Mouse (Mus musculus) G1E (cell line): ENCODE results near the gene Zfp90. TPM values are rescaled to one million over a fixed set of nuclear protein-coding genes. Genes with fewer than 3 reads are reported as not detected.

Source experiments
- ATAC-seq: 2 replicates; pipeline ENCODE4 v1.8.0; 2016; ENCODE audit warnings: mild to moderate bottlenecking; ENCODE audit not compliant: insufficient number of reproducible peaks, poor library complexity, low FRiP score, severe bottlenecking; ENCODE audit errors: extremely low read depth
- DNase-seq: peaks from one replicate; pipeline ENCODE4 v3.0.0; 2012; ENCODE audit warnings: low spot score
- H3K27me3 ChIP-seq: 2 replicates; pipeline ENCODE4 v1.6.1; 2012; ENCODE audit warnings: mild to moderate bottlenecking, low read length, inconsistent platforms; ENCODE audit not compliant: insufficient read depth
- H3K36me3 ChIP-seq: replicated peaks from 2 replicates; pipeline ENCODE3; 2012; ENCODE audit warnings: mild to moderate bottlenecking, inconsistent platforms
- H3K4me1 ChIP-seq: 2 replicates; pipeline ENCODE4 v1.6.1; 2012; ENCODE audit warnings: low read depth, low read length, inconsistent platforms, mixed read lengths; ENCODE audit not compliant: insufficient read depth
- H3K4me3 ChIP-seq: 2 replicates; pipeline ENCODE4 v1.5.1; 2012; ENCODE audit warnings: low read depth, mild to moderate bottlenecking, inconsistent platforms, low read length, moderate library complexity, mixed read lengths
- H3K9me3 ChIP-seq: replicated peaks from 2 replicates; pipeline ENCODE4 v1.6.1; 2012; ENCODE audit warnings: inconsistent platforms
- CTCF ChIP-seq: IDR thresholded peaks from 2 replicates; pipeline ENCODE4 v1.5.1; 2012; ENCODE audit warnings: low read depth, low read length, inconsistent platforms, mixed read lengths
- GATA1 ChIP-seq: IDR thresholded peaks from 2 replicates; pipeline ENCODE4 v1.6.1; 2012; ENCODE audit warnings: borderline replicate concordance, low read length, inconsistent platforms, mixed read lengths
- GATA2 ChIP-seq: IDR thresholded peaks from 2 replicates; pipeline ENCODE4 v1.6.1; 2012; ENCODE audit warnings: low read depth, low read length, inconsistent platforms, borderline replicate concordance
- POLR2AphosphoS5 ChIP-seq: IDR thresholded peaks from 2 replicates; pipeline ENCODE4 v1.6.1; 2012; ENCODE audit warnings: low read depth, low read length, inconsistent platforms; ENCODE audit not compliant: insufficient replicate concordance
- TAL1 ChIP-seq: conservative IDR thresholded peaks from 2 replicates; pipeline ENCODE4 v1.6.1; 2012; ENCODE audit warnings: low read depth, low read length, inconsistent platforms, mixed read lengths
- polyA plus RNA-seq: library from polyadenylated mRNA; stranded (reverse); fragments of >175 nt; gene quantifications from 2 replicates; pipeline ENCODE4 v1.2.3, GENCODE M21; 2012
- total RNA-seq, 2 experiments: library from RNA; stranded (forward) in 1 of 2; stranded (reverse) in 1 of 2; fragments of 200-1000 nt in 1 of 2; fragments of >200 nt in 1 of 2; fragmentation: Nextera tagmentation in 1 of 2; gene quantifications; 2 replicates each; pipeline ENCODE4 v1.2.3; 2014 to 2017

The Zfp90 gene
- total and polyA plus RNA-seq, 3 experiments: 0.22 TPM; not detected in 2

DNA sequence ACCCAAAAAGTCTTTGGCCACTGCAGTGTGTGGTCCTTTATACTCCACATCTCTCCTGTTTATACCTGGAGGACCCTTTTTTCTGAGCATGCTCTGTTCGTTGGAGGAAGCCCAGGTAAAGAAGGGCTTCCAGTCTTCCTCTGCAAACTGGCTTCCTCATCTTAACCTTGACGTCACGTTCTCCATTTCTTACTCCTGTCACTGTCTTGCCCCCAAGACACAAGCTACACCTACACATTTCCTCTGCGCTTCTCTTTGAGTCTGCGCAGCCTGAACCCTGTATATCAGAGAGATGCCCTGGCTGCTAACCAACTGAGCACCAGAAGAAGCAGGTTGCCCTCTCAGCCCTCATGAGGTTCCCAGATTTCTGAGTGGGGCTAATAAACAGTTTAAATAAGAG, 35.8 kb upstream of the Zfp90 start:
- no peaks in the 10 kb centered on the region for H3K36me3 ChIP-seq
- H3K4me1 ChIP-seq: no peaks in the 10 kb centered on the region
- DNase-seq: no peak
- TF ChIP-seq POLR2AphosphoS5 (no peak), GATA1 (no peak), GATA2 (no peak), TAL1 (no peak), CTCF (no peak)
- no peaks in the 10 kb centered on the region for H3K9me3 ChIP-seq
- no peak for ATAC-seq
- H3K27me3 ChIP-seq: peaks cover 17% of the 10 kb centered on the region
- H3K4me3 ChIP-seq: no peak overlapping the region

DNA sequence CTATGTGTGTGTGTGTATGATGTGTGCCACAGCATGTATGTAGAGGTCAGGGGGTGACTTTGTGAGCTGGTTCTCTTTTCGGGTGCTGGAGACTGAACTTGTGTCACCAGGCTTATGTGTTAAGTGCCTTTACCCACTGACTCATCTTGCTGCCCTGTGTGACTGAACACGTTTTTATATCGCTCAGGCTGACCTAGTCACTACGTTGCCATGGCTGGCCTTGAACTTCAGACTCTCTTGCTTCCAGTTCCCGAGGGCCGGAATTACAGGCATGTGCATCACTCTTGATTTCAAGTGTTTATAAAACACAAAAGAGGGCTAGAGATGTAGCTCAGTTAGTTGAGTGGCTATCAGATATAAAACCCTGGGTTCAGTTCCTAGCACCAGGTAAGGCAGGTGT, 34.1 kb upstream of the Zfp90 start:
- DNase-seq: no peak
- Histone ChIP-seq H3K27me3 (peaks cover 17% of the 10 kb centered on the region), H3K4me1 (no peaks in the 10 kb centered on the region), H3K4me3 (no peak overlapping the region), H3K36me3 (no peaks in the 10 kb centered on the region), H3K9me3 (no peaks in the 10 kb centered on the region)
- TF ChIP-seq POLR2AphosphoS5 (no peak), TAL1 (no peak)
- ATAC-seq: no peak

DNA sequence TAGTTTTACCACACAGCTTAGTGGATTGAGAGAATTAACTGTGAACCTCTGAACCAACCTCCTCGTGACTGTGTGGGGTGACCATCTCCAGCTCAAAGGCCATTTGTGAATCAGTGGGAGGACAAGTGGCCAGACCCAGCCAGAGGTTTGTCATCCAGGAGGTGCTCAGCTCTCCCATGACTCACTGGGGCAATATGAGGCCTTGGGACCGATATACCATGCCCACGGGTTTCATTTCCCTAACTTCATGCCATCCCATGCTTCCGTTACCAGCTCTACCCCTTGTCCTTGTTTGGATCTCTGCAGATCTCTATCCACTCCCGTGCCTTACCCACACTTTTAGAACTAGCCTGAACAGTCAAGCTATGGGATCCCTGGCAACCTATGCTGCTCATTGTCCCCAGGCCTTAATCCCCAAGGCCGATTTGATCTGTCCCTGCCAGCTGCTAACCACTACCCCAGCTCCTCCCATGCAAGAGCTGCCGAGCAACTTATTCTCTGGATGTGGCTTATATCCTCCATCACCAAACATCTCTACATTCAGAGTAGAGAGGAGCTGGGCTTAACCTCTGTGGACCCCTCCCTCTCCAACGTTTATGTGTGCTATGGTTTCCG, 27.2 kb upstream of the Zfp90 start:
- DNase-seq (no peak), ATAC-seq (no peak)
- Histone ChIP-seq H3K36me3 (no peaks in the 10 kb centered on the region), H3K9me3 (no peaks in the 10 kb centered on the region), H3K27me3 (peaks cover 13% of the 10 kb centered on the region), H3K4me1 (no peaks in the 10 kb centered on the region), H3K4me3 (no peak overlapping the region)
- TF ChIP-seq POLR2AphosphoS5: no peak
- TF ChIP-seq GATA2: no peak
- no peak for TF ChIP-seq GATA1
- no peak for TF ChIP-seq TAL1
- no peak for TF ChIP-seq CTCF

DNA sequence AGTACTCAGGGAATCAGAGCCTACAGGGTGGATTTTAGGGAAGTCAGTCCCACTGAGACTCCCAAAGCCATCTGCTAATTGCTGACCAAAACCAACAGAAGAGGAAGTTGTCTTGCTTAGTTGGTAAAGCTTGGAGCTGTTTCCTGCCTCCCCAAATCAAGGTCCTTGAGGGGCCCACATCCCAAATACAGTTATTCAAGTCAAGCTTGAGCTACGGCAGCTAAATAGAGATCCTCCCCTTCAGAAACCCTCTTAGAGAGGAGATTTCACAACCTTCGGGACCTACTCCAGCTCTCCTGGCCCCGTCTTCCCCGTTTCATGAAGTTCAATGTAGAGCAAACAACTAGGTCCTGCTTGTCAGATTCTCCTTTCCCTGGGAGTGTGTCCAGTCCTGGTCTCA, 20.6 kb upstream of the Zfp90 start:
- DNase-seq (no peak), ATAC-seq (no peak)
- Histone ChIP-seq H3K9me3 (no peaks in the 10 kb centered on the region), H3K4me1 (no peaks in the 10 kb centered on the region), H3K4me3 (no peak overlapping the region), H3K27me3 (no peaks in the 10 kb centered on the region), H3K36me3 (no peaks in the 10 kb centered on the region)
- TF ChIP-seq GATA2: no peak
- TF ChIP-seq POLR2AphosphoS5: no peak
- TF ChIP-seq CTCF: no peak
- TF ChIP-seq TAL1: no peak
- TF ChIP-seq GATA1: no peak

DNA sequence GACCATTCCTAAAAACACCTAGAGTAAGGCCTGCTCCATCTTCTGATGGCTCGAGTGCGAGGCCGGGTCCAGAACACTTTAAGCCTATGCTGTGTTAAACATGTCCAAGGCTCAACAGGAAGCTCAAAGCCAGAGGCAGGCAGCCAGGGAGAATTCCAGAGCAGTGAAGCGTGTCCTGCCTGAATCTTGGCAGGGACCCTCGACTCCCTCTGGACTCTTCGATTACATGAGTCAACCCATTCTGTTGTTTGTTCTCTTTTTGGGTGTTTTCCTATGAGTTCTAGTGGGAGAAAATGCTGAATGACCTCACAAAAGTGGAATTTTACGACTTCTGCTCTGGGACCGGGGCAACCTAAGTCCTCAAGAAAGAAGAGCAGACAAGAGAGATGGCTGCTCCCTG, 15.4 kb upstream of the Zfp90 start:
- Histone ChIP-seq H3K4me1 (no peaks in the 10 kb centered on the region), H3K9me3 (no peaks in the 10 kb centered on the region), H3K27me3 (no peaks in the 10 kb centered on the region), H3K36me3 (no peaks in the 10 kb centered on the region), H3K4me3 (no peak overlapping the region)
- no peak for TF ChIP-seq CTCF
- TF ChIP-seq GATA2: no peak
- TF ChIP-seq TAL1: no peak
- no peak for TF ChIP-seq GATA1
- TF ChIP-seq POLR2AphosphoS5: no peak
- DNase-seq (no peak), ATAC-seq (no peak)

DNA sequence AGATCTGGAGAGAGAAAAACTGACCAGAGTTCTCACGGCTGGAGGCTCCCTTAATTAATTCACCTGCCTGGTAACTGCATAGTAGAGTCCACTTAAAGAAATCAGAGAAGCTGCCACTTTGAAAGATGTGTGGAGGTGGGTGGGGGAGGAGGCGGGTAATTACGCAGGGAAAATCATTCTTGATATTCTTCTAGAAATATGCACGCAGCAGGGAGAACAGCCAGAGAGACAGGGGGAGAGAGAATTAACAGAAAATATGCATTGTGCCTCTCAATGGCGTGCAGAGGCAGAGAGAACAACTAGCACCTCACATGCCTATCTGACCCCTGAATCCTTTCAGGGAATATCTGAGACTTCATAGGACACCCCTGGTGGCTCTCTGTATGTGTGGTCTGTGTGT, 14.9 kb upstream of the Zfp90 start:
- TF ChIP-seq CTCF: no peak
- TF ChIP-seq GATA2: no peak
- no peak for TF ChIP-seq TAL1
- no peak for TF ChIP-seq GATA1
- TF ChIP-seq POLR2AphosphoS5: no peak
- H3K27me3 ChIP-seq: no peaks in the 10 kb centered on the region
- no peak for ATAC-seq
- H3K4me3 ChIP-seq: no peak overlapping the region
- no peak for DNase-seq
- H3K9me3 ChIP-seq: no peaks in the 10 kb centered on the region
- no peaks in the 10 kb centered on the region for H3K36me3 ChIP-seq
- no peaks in the 10 kb centered on the region for H3K4me1 ChIP-seq
